Mouse (Mus musculus) CD8-positive naive resting alpha-beta T cell, adult 2 months (primary cell): ENCODE results near the gene Gm9918.

ENCODE experiments used
- DNase-seq, 2 experiments: peaks; one replicate each; pipeline ENCODE4 v3.0.0; 2022; ENCODE audit warnings: low read depth in 2 of 2, low spot score in 2 of 2

Gene Gm9918

DNA sequence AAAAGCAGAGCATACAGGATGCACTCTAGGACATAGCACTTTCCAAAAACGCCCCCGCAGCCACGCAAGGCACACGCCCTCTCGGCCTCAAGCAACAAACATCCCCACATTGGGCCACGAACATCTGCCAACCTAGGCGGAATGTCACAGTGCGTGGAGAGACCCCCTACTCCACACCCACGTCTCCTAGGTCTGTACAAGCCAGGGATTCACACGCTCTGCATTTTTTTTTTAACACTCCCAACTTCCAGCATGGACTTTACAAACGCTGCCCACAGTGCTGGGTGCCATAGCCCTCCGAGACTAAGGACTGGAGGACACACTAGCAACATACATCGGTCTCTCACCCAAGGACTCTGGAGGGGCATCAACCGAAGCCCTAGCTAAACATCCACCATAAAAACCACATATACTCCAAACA is 24.9 kb upstream of the Gm9918 start:
- DNase-seq = no peak

DNA sequence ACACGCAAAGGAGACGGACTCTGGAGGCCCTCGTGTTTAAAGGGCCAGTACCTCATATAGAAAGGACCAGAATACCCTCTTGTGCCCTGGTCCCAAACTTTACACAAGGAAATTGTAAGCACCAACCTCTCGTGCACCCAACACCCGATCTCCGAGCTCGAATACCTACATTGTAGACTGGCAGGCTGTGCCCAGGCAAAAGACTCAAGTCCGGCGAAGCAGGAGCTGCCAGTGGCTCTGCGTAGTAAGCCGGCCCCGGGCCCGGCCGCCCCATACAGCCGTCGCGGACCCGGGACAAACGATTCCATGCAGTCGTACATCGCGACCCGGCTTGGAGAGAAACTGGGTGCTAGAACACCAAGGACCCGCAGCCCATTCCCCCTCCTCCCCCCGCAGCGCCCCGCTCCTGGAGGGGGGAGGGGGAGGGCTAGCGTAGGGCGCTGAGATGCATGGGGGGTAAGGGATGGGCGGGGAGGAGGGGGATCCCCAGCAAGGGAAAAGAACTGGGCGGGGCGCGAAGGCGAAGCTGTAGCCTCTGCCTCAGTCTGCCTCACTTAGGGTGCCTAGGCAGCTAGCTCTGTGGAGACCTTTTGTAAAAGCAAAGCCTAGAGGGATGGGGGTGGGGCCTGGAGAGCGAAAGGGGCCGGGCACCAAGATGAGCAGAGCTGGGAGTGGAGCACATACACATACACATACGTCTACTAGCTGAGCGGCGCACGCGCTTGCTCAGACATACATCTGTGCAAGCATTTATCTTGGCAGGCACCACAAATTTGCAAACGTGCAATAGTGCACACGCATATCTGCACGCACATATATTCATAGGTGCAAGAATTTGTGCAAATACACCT is 24.2 kb upstream of the Gm9918 start:
- DNase-seq = peak; percentile 74 to 77

DNA sequence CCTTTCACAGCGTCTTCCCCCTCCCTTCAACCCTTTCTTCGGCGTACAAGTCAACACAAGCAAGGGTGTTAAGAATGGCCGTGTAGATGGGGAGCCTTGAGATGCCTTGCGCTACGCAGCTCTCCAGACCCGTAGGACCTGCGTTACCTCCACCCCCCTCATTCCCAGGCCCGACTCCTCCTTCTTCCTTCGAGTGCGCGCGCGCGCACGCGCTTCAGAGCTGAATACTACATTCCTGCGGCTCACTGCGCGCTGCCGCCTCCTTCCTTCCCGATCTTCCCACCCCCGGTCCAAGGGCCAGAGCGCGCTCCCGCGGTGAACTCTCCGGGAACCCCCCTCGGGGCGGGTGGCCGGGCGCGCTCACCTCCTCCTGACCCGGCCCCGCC is 23.5 kb upstream of the Gm9918 start:
- DNase-seq = peak; percentile 62 to 78

DNA sequence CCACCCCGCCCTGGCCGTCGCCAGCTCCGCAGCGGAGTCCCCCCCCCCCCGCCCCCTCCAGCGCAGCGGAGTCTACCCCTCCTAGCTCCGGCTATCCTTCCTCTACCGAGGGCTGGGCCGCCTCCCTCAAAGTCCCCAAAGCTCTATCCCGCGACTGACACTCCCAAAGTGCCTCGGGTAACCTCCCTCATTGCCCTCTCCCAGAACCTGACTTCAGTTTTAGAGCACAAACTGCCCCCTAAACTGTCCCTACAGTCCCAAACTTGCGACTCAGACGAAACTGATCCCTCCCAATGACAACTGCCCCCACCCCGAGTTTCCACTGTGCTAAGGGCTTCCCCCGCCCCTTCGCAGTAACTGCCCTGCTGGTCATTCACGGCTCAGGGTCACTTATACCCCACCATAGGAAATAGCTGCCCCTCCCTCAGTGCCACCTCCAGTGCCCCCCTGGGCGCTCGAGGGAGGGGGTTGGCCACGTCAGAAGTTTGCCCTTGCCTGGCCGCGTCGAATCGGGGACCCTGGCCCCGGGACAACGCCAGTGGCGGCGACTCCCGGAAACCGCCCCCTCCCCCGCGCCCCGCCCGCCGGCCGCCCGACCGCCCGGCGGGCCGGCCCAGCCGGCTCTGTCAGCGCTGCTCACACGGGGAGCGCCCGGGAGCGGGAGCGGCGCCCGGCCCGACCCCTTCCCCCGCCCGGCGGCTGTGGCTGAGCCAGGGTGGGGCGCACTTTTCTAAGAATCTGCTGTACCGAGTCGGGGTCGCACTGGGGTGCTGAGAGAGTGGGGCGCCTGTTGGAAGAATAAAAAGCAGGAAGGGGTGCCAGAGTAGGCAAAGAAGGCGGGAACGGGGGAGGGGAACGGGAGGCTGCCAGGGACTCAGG is 22.9 kb upstream of the Gm9918 start:
- no peak for DNase-seq

DNA sequence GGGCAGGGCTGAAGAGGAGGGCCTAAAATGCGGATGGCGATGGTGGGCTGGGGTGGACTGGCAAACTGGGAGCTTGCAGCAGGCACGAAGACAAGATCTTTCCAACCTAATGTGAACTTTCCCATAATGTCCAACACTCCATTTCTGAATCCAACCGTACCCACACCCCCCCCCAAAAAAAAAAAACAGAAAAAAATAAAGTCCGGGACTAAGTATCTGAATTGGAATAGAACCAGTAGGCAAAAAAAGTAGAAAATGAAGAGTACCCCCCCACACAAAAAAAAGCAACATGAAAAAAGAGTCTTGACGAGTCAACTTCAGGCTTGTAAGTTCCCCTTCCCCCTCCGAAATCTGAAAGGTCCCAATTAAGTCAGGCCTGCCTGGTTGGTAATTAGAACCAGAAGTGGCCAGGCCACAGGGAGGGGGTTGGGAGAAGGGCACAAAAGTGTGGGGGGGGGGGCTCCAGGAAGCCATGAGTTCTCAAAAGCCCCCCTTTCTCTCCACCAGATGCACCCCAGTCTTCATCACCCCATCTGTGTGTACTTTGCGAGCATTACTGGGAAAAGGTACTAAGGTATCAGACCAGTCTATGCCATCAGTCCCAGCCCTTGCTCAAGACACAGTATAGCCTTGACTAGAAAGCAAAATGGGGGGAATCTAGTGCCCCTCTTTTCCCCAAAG is 22.1 kb upstream of the Gm9918 start:
- DNase-seq = no peak

DNA sequence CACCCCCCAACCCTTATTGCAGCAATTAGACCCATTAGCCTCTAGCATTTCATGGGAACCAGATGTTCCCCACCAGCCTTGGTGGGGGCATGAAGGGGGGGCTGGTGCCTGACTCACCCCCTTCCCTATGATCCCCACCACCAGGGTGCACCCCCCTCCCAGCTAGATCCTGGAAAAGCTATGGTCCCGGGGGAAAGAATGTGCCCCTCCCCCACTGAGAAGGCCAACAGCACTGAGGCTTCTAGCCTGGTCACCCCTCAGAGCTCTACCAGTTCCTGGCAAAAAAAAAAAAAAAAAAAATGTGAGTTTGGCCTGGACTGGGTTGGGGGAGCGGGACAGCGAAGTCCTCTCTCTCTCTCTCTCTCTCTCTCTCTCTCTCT is 21.6 kb upstream of the Gm9918 start:
- DNase-seq = no peak

DNA sequence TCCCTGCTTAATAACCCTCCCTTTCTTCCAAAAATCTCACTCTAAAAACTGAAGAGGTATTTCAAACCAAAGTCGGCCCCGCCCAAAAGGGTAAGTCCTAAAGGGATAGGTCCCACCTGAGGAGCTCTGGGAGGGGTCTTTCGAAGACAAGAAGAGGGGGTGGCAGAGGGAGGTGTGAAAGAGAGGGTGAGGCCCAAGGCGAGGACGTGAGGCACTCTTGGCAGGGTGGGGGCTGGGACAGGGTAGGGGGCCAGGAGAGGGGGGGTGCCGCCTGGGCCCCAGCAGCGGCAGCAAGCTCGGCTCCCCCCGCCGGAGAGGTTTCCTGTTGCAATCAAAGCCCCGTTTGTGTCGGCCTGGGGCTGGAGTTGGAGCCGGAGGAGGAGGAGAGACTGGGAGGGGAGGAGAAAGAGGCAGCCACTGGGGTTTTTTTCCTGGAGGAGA is 21.1 kb upstream of the Gm9918 start:
- DNase-seq = no peak

DNA sequence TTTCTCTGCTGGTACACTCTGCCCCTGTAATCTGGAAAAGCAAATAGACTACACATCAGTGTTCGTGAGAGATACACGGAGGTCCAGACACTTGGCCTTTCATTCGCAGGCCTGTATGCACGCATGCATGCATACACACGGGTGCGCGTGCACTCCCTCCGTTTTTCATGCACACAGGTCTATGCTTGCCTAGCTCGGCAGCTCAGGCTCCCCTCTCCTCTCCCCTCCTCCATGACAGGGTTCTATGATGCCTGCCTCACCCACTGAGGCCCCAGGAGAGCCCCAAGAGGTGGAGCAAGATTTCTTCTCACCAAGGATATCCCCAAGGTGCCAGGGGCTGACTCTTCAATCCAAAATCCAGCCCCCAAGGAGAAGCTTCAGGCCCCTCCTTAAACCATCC is 20.4 kb upstream of the Gm9918 start:
- DNase-seq = no peak

DNA sequence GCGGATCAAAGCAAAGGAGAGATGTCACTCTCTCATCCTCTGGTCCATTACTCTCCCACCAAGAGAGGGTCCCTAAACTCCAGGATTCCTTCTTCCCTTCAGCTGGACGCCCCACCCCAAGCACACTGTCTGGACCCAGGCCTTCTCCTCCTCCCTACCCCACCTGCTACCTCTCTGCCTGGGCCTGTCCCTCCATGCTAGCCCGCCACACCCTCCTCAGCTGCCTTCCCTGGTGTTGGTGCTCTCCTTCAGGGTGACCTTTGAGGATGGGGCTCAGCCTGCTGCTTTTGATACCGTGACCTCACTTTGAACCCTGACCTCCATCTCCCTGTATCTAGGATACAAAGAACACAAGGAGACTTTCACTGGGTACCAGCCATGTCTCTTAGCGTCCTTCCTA is 19.8 kb upstream of the Gm9918 start:
- no peak for DNase-seq

DNA sequence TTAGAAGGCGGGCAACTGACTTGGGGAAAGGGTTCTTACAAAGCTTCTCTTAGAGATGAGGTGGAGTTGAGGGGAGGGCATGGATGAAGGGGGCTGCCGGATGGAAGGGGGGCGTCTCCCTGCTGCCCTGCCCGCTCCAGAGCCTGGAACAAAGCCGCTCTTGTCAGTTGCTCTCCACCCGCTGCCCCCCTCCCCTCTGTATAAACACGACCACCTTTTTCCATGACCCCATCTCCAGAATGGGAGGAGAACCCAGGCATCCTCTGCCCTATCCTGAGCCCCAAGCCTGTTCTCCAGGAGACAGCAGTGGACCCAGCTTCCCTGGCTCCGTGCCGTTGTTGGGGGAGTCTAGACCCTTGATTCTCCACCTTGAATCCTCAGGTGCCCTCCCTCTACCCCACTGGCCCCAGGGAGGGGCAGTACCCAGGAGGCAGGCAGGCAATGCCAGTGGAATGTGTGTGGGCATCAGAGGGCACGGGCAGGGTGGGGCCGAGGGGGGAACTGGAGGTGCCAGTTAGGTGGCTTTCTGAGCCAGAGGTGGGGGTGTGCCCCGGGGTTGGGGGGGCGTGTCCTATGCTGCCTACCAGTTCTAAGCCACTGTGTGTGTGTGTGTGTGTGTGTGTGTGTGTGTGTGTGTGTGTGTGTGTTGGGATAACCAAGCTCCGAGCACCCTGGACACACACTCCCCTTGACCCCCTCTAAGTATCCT is 14.7 kb upstream of the Gm9918 start:
- DNase-seq = no peak

DNA sequence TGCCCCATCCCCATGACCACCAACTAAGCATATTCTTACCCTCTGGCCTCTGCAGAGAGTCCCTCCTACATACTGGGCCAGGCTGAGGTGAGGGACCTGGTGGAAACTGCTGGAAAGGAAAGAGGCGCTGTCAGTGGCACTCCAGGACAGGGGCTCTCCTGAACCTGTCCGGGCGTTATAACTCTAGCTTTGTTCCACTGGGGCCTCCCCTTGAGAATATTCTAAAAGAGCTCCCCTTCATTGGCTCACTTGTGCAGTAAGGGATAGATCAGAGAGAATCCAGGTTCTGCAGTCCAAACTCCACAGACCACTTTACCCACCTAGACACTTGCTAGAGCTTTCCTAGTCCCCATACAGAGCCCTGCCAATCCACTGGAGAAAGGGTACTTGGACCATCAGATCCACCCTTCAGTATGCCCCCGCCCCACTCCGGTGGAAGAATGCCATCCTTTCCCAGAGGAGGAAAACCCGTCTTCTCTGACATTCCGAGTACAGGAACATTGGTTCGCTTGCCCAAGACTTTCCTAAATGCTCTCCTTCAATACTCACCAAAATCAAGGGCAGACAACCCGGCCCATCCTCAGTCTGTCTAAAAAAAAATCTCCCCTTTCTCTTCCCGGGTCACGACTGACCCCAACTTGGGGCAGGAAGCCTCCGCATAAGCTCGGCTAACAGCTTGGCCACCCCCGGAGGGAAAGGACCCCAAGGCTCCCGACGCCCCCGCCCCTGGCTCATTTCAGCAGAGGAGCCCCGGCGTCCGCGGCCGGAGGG is 13.7 kb upstream of the Gm9918 start:
- no peak for DNase-seq

DNA sequence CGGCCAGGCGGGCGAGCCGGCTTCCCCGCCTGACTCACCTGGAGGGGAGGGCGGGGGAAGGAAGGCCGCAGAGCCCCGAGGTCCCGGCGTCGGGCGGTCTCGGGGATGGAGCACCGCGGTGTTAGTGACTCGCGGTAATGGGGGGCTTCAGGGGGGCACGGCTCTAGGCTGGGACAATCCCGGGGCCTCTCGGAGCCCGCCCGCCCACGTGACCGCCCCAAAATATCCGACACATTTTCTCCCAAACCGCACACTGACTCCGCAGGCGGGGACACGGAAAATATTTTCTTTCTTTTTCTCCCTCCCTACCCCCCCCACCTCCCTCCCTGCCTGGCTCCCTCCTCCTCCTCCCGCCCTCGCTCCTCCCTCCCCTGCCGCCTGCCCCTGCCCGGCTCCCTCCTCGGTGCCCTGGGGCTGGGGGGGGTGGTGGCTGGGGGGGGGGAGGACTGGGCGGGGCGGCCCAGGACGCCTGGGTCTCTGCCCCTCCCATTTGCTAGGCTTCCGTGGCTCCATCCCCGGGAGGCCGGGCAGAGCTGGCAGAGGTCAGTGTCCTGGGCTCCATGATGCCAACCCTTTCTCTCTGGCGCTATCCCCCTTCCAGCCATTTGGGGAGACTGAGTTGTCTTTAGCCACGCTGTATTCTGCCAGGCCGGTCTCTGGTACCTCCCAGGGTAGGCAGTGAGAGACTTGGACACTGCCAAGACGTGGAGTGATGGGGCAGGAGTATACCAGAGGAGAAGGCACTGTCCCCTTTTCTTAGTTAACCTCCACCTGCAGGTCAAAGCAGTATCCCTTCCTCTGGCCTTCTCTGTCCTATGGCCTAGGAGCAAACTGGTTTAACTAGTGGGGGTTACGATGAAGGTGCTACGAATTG is 12.9 kb upstream of the Gm9918 start, which contains the start of gene Rarg:
Gene Rarg (minus strand): TSS at position 316 of the 874 bp plus-strand sequence.
- DNase-seq = no peak

DNA sequence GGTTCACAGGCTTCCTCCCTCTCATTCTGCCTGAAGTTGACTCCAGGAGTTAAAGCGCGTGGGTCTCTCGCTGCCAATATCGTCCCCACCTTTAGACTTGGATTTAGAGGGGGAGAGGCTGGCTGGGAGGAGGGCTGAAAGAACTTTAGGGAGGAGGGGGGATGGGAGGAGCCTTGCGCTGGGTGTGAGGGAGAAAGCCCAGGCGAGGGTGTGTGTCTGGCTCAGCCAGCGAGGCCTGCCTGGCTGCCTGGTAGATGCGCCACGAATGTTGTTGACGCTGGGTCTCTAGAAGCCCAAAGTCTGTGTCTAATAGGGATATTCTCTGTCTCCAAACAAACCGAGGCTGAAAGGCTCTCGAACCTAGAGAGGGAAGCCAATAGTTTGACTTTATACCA is 12.3 kb upstream of the Gm9918 start:
- DNase-seq = no peak

DNA sequence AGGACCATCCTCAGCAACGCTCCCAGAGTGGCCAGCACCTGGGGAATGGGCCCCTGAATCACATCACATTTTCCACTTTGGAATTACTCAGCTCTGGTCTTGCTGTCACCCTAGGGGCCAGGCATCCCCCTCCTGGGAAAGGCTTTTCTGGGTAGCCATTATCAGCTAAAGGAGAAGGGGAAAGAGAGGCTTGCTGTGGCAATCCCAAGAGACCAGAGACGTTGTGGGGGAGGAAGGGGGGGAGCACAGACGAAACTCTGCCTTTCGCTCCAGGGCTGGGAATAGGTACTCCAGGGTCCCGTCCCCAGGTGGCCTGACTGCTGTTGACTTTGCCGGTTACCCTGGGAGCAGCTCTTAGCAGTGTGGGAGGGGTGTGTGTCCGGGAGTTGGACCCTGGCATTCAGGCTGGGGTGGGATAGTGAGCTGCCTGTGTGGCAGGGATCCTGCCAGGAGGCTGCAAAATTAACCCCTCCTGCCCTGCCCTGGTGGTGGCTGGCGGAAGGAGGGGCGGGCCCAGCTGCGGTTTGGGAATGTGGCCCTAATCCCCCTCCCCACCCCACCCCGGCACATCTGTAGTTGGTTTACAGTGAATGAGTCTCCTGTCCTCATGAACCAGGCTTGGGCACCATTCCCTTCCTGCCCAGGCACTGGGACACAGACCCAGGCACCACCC is 11.6 kb upstream of the Gm9918 start:
- DNase-seq = no peak

DNA sequence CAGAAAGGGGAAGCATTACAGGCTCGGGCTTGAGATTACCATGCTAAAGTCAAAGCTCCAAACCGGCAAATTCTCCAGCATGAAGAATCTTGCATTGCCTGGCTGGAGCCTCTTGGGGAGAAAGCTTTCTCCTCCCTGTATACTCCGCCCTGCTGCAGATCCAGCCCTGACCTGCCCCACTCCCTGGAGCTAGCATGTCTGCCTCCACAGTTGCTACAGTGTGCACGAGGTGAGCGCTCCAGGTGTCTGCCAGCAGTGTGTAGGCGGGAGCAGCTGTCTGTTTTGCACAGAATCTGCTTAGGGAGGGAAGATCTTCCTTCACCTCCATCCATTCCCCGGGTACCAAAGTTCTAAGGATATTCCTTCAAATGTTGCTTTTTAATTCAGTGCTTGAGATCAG is 7.8 kb upstream of the Gm9918 start:
- no peak for DNase-seq

DNA sequence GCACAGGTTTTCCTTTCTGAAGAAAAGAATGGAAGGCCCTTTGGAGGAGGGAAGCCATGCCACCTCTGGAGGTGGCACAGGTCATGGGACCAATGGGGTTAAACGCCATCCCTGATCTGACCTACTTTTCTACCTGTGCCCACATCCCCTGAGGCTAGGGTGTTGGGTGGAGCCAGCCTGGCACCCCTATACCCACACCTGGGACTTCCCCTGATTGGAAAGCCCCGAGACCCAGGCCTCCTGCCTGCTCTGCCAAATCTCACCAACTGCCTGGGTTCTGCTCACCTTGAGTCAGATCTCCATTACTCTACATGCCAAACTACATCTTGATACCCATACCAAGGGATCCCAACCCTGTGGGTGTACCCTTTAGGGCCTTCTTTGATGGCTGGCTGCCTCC is 7.3 kb upstream of the Gm9918 start:
- DNase-seq = peak in 1 of 2 experiments; percentile 41

DNA sequence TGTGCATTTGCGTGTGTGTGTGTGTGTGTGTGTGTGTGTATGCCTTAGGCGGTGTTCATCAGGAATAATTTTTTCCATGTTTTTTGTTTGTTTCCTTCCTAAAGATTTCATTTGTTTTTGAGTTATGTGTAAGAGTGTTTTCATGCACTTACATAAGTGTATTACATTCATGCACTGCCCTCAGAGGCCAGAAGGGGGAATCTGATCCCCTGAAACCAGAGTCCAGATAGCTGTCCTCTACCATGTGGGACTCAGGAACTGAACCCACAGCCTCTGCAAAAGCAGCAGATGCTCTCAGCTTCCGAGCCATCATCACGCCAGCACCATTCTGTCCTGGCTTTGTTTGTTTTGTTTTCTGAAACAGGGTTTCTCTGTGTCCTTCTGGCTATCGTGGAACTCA is 4.8 kb upstream of the Gm9918 start:
- no peak for DNase-seq

DNA sequence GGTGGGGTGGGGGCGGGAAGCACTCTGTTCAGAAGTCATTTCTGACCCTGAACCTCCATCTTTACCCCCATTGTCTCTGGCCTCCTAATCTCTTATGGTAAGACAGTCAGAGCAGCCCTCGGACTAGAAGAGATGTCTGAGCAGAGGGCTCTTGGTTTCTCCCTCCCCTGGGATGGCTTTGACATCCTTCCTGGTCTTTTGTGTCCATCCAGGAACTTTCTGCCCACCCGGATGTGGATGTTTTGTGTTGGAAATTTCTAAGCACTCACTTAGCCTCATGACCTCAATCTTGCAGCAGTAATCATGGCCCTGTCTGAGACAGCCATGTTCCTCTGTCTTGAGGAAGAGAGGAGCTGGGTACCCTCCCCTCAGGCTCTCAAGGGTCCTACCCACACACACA is 1.1 kb downstream of the Gm9918 start:
- DNase-seq = no peak
